Mouse (Mus musculus) heart, embryonic 13.5 days (tissue): ENCODE measurements around the gene Tbccd1. TPM values are rescaled to one million over a fixed set of nuclear protein-coding genes. Genes with fewer than 3 reads are reported as not detected.
A peak's percentile ranks its signal among the peaks of the same experiment; 100 is the strongest.

Experiments
- ATAC-seq: fragments of 200-750 bp; cut with Nextera tagmentation; 2 replicates; pipeline ENCODE4 v1.8.0; 2017; ENCODE audit warnings: moderate TSS enrichment; ENCODE audit not compliant: insufficient number of reproducible peaks, low FRiP score, low TSS enrichment; ENCODE audit errors: extremely low read depth
- H3K27ac ChIP-seq: fragments of 300-500 bp; sonication (generic); replicated peaks from 2 replicates; pipeline ENCODE4 v1.5.1; 2015; ENCODE audit warnings: moderate library complexity, mild to moderate bottlenecking, inconsistent platforms
- H3K27me3 ChIP-seq: fragments of 300-500 bp; sonication (generic); replicated peaks from 2 replicates; pipeline ENCODE4 v1.6.1; 2015; ENCODE audit warnings: mild to moderate bottlenecking, inconsistent platforms
- H3K36me3 ChIP-seq: fragments of 300-500 bp; sonication (generic); 2 replicates; pipeline ENCODE4 v1.6.1; 2015; ENCODE audit warnings: mild to moderate bottlenecking, inconsistent platforms
- H3K4me1 ChIP-seq: fragments of 300-500 bp; sonication (generic); 2 replicates; pipeline ENCODE4 v1.6.1; 2015; ENCODE audit warnings: inconsistent platforms
- H3K4me2 ChIP-seq: fragments of 300-500 bp; sonication (generic); 2 replicates; pipeline ENCODE4 v1.6.1; 2015; ENCODE audit warnings: inconsistent platforms, mild to moderate bottlenecking, moderate library complexity
- H3K4me3 ChIP-seq: fragments of 300-500 bp; sonication (generic); 2 replicates; pipeline ENCODE4 v1.5.1; 2015; ENCODE audit warnings: moderate library complexity, mild to moderate bottlenecking, inconsistent platforms
- H3K9ac ChIP-seq: fragments of 300-500 bp; sonication (generic); 2 replicates; pipeline ENCODE4 v1.6.1; 2015; ENCODE audit warnings: inconsistent platforms, mild to moderate bottlenecking, moderate library complexity
- H3K9me3 ChIP-seq: fragments of 300-500 bp; sonication (generic); 2 replicates; pipeline ENCODE4 v1.6.1; 2016; ENCODE audit warnings: inconsistent platforms
- WGBS: fragments of 180-500 bp; shearing (Covaris S2); methylation state at CpG from one replicate; pipeline ENCODE4 v1.1.7; 2015; ENCODE audit warnings: mixed read lengths; 5-methylcytosine and 5-hydroxymethylcytosine counted together
- polyA plus RNA-seq: library from polyadenylated mRNA; unstranded; fragments of >200 nt; fragmentation: Nextera tagmentation; extraction: Ambion mirVana; gene quantifications from 2 replicates; pipeline ENCODE4 v1.2.1, GENCODE M21; 2015

The Tbccd1 gene
- 18.3 and 19.2 TPM in 2 replicates for polyA plus RNA-seq

GRCm38 (mm10) chr16:22857431-22858113 is at the start of gene Tbccd1, which contains the start of gene Dnajb11:
Tbccd1 (minus strand) TSS chr16:22857669.
Dnajb11 (plus strand) TSS chr16:22857845.
- Histone ChIP-seq H3K4me3 (peak within 1 kb of the TSS; percentile 75), H3K9ac (peak within 1 kb of the TSS; percentile 86), H3K4me1 (peaks cover 13% of the 10 kb centered on the region), H3K4me2 (peak within 1 kb of the TSS; percentile 89), H3K27ac (peak within 1 kb of the TSS; percentile 82), H3K9me3 (no peaks in the 10 kb centered on the region), H3K36me3 (peaks cover 19% of the 10 kb centered on the region), H3K27me3 (no peaks in the 10 kb centered on the region)
- peak; percentile 99 for ATAC-seq
- WGBS = under 1% methylated on average over 62 of the region's 62 CpGs

- 67% methylated on average over 3 of the region's 3 CpGs for WGBS
- ATAC-seq = no peak
- Histone ChIP-seq H3K36me3 (no peaks in the 10 kb centered on the region), H3K4me1 (no peaks in the 10 kb centered on the region), H3K9me3 (no peaks in the 10 kb centered on the region), H3K27me3 (no peaks in the 10 kb centered on the region), H3K9ac (no peak overlapping the region), H3K4me2 (no peak overlapping the region), H3K4me3 (no peak overlapping the region), H3K27ac (no peak overlapping the region)
These were observed 43.9 kb upstream of the Tbccd1 start for GRCm38 (mm10) chr16:22901326-22901725.

GRCm38 (mm10) chr16:22899866-22900570 is 42.5 kb upstream of the Tbccd1 start:
- Histone ChIP-seq H3K4me2 (no peak overlapping the region), H3K4me3 (no peak overlapping the region), H3K36me3 (no peaks in the 10 kb centered on the region), H3K27ac (no peak overlapping the region), H3K4me1 (no peaks in the 10 kb centered on the region), H3K9ac (no peak overlapping the region), H3K9me3 (no peaks in the 10 kb centered on the region), H3K27me3 (no peaks in the 10 kb centered on the region; the same call in 1 of the 2 replicates)
- ATAC-seq = no peak
- 64% methylated on average over 10 of the region's 10 CpGs for WGBS

- no peaks in the 10 kb centered on the region for H3K4me1 ChIP-seq
- no peaks in the 10 kb centered on the region for H3K36me3 ChIP-seq
- H3K27ac ChIP-seq = no peak overlapping the region
- H3K9me3 ChIP-seq = no peaks in the 10 kb centered on the region
- H3K27me3 ChIP-seq = no peaks in the 10 kb centered on the region; the same call in 1 of the 2 replicates
- H3K4me3 ChIP-seq = no peak overlapping the region
- 55% methylated on average over 5 of the region's 5 CpGs for WGBS
- no peak overlapping the region for H3K4me2 ChIP-seq
- no peak for ATAC-seq
- no peak overlapping the region for H3K9ac ChIP-seq
These were observed 41.9 kb upstream of the Tbccd1 start for GRCm38 (mm10) chr16:22899346-22899745.

GRCm38 (mm10) chr16:22896618-22897017 is 39.1 kb upstream of the Tbccd1 start:
- Histone ChIP-seq H3K4me2 (no peak overlapping the region), H3K4me1 (no peaks in the 10 kb centered on the region), H3K36me3 (no peaks in the 10 kb centered on the region), H3K27ac (no peak overlapping the region), H3K27me3 (peaks cover 5% of the 10 kb centered on the region; the same call in 1 of the 2 replicates), H3K9me3 (no peaks in the 10 kb centered on the region), H3K4me3 (no peak overlapping the region), H3K9ac (no peak overlapping the region)
- 69% methylated on average over 2 of the region's 2 CpGs for WGBS
- ATAC-seq = no peak

- Histone ChIP-seq H3K4me3 (no peak overlapping the region), H3K9ac (no peak overlapping the region), H3K4me1 (no peaks in the 10 kb centered on the region), H3K27ac (no peak overlapping the region), H3K9me3 (no peaks in the 10 kb centered on the region), H3K36me3 (no peaks in the 10 kb centered on the region), H3K27me3 (peaks cover 9% of the 10 kb centered on the region; the same call in 1 of the 2 replicates), H3K4me2 (no peak overlapping the region)
- WGBS = 64% methylated on average over 8 of the region's 8 CpGs
- ATAC-seq = no peak
These were observed 36.6 kb upstream of the Tbccd1 start for GRCm38 (mm10) chr16:22894095-22894494.

GRCm38 (mm10) chr16:22891733-22892154 is 34.3 kb upstream of the Tbccd1 start:
- Histone ChIP-seq H3K27me3 (peaks cover 13% of the 10 kb centered on the region; the same call in 1 of the 2 replicates), H3K9me3 (no peaks in the 10 kb centered on the region), H3K36me3 (no peaks in the 10 kb centered on the region), H3K4me3 (no peak overlapping the region), H3K9ac (no peak overlapping the region), H3K27ac (no peak overlapping the region), H3K4me1 (no peaks in the 10 kb centered on the region), H3K4me2 (no peak overlapping the region)
- 81% methylated on average over 8 of the region's 8 CpGs for WGBS
- ATAC-seq = no peak

GRCm38 (mm10) chr16:22890683-22891510 is 33.4 kb upstream of the Tbccd1 start, which contains the start of gene Ahsg:
Ahsg (plus strand) TSS chr16:22891277.
- Histone ChIP-seq H3K27ac (no peak within 1 kb of the TSS), H3K36me3 (no peaks in the 10 kb centered on the region), H3K4me1 (no peaks in the 10 kb centered on the region), H3K9ac (no peak within 1 kb of the TSS), H3K27me3 (peaks cover 13% of the 10 kb centered on the region; the same call in 1 of the 2 replicates), H3K4me3 (no peak within 1 kb of the TSS), H3K9me3 (no peaks in the 10 kb centered on the region), H3K4me2 (no peak within 1 kb of the TSS)
- WGBS = 77% methylated on average over 11 of the region's 11 CpGs
- no peak for ATAC-seq

GRCm38 (mm10) chr16:22889716-22890115 is 32.2 kb upstream of the Tbccd1 start:
- no peak overlapping the region for H3K27ac ChIP-seq
- no peak overlapping the region for H3K4me3 ChIP-seq
- H3K4me1 ChIP-seq = 0 out of 2 replicates have a peak, but pooled peaks cover 2% of the 10 kb centered on the region
- no peaks in the 10 kb centered on the region for H3K9me3 ChIP-seq
- H3K9ac ChIP-seq = no peak overlapping the region
- peaks cover 13% of the 10 kb centered on the region; the same call in 1 of the 2 replicates for H3K27me3 ChIP-seq
- WGBS = 70% methylated on average over 8 of the region's 8 CpGs
- no peak for ATAC-seq
- H3K36me3 ChIP-seq = no peaks in the 10 kb centered on the region
- H3K4me2 ChIP-seq = no peak overlapping the region

GRCm38 (mm10) chr16:22888835-22889234 is 31.4 kb upstream of the Tbccd1 start:
- Histone ChIP-seq H3K9ac (no peak overlapping the region), H3K27ac (no peak overlapping the region), H3K4me2 (no peak overlapping the region), H3K27me3 (peaks cover 13% of the 10 kb centered on the region; the same call in 1 of the 2 replicates), H3K36me3 (no peaks in the 10 kb centered on the region), H3K4me3 (no peak overlapping the region), H3K9me3 (no peaks in the 10 kb centered on the region), H3K4me1 (0 out of 2 replicates have a peak, but pooled peaks cover 2% of the 10 kb centered on the region)
- WGBS = 63% methylated on average over 4 of the region's 4 CpGs
- no peak for ATAC-seq

- H3K4me1 ChIP-seq = 0 out of 2 replicates have a peak, but pooled peaks cover 2% of the 10 kb centered on the region
- H3K36me3 ChIP-seq = no peaks in the 10 kb centered on the region
- no peak overlapping the region for H3K9ac ChIP-seq
- peaks cover 8% of the 10 kb centered on the region; the same call in 1 of the 2 replicates for H3K27me3 ChIP-seq
- ATAC-seq = no peak
- no peak overlapping the region for H3K4me2 ChIP-seq
- H3K4me3 ChIP-seq = no peak overlapping the region
- 57% methylated on average over 3 of the region's 3 CpGs for WGBS
- no peak overlapping the region for H3K27ac ChIP-seq
- no peaks in the 10 kb centered on the region for H3K9me3 ChIP-seq
These were observed 29.3 kb upstream of the Tbccd1 start for GRCm38 (mm10) chr16:22886726-22887125.
